Mouse (Mus musculus) ES-E14 (cell line): Measurements from ENCODE around the gene Klhl25.

Experiments used
- CHD2 ChIP-seq: IDR thresholded peaks from 2 replicates; pipeline ENCODE4 v1.6.1; 2014; ENCODE audit warnings: mild to moderate bottlenecking, low read depth, low read length, inconsistent platforms
- HCFC1 ChIP-seq: IDR thresholded peaks from 2 replicates; pipeline ENCODE4 v1.6.1; 2012; ENCODE audit warnings: low read length, inconsistent platforms, borderline replicate concordance; ENCODE audit not compliant: insufficient read depth
- MAFK ChIP-seq: IDR thresholded peaks from 2 replicates; pipeline ENCODE4 v1.6.1; 2014; ENCODE audit warnings: mild to moderate bottlenecking, low read depth, low read length, inconsistent platforms; ENCODE audit not compliant: insufficient read depth
- ZC3H11A ChIP-seq: IDR thresholded peaks from 2 replicates; pipeline ENCODE4 v1.6.1; 2012; ENCODE audit warnings: low read depth, mild to moderate bottlenecking, inconsistent platforms, low read length, borderline replicate concordance
- ZNF384 ChIP-seq: IDR thresholded peaks from 2 replicates; pipeline ENCODE4 v1.6.1; 2012; ENCODE audit warnings: low read depth, low read length, inconsistent platforms

- TF ChIP-seq MAFK = no peak
- no peak for TF ChIP-seq CHD2
- TF ChIP-seq ZC3H11A = no peak
- TF ChIP-seq ZNF384 = no peak
- TF ChIP-seq HCFC1 = no peak
Measured at GRCm38 (mm10) chr7:75899517-75899916, 51.4 kb downstream of the Klhl25 start.
